Mouse (Mus musculus) heart, postnatal 36 days (tissue): ENCODE measurements around the gene Alg9. TPM values are rescaled to one million over a fixed set of nuclear protein-coding genes. Genes with fewer than 3 reads are reported as not detected.

Experiments
- DNase-seq, 2 experiments: peaks; one replicate each; pipeline ENCODE4 v3.0.0; 2021 to 2022
- intact Hi-C: fragments of 180-260 bp; cut with DNase I; formaldehyde crosslinking; loops from one replicate; pipeline ENCODE4 v1.15.1; 2025
- total RNA-seq, 2 experiments: library from RNA; stranded (reverse); gene quantifications; 2 replicates each; pipeline ENCODE4 v1.2.3; 2021

Gene Alg9
- total RNA-seq = 1 to 10 TPM; 8.9 to 10.0 TPM

- DNase-seq = peak; percentile 91 to 93
- intact Hi-C loops = no loop called here
Measured at GRCm38 (mm10) chr9:50774991-50775612, at the start of gene Alg9, which contains the start of gene 1110032A03Rik. Alg9 (plus strand) TSS chr9:50775019. 1110032A03Rik (minus strand) TSS chr9:50775520.

- intact Hi-C loops = loop anchor here (5.0 kb wide), 1 partner anchor 41 kb away; the partner anchor contains the start of gene Fdxacb1
- no peak for DNase-seq
Measured at GRCm38 (mm10) chr9:50725921-50726590, 48.8 kb upstream of the Alg9 start.

GRCm38 (mm10) chr9:50727171-50727924 is 47.5 kb upstream of the Alg9 start:
- no peak for DNase-seq
- intact Hi-C loops = loop anchor here (5.0 kb wide), 1 partner anchor 40 kb away; the partner anchor contains the start of gene Fdxacb1

GRCm38 (mm10) chr9:50727925-50728651 is 46.7 kb upstream of the Alg9 start:
- DNase-seq = peak; percentile 54 to 68
- intact Hi-C loops = loop anchor here (5.0 kb wide), 1 partner anchor 39 kb away; the partner anchor contains the start of gene Fdxacb1

GRCm38 (mm10) chr9:50729600-50729999 is 45.2 kb upstream of the Alg9 start:
- DNase-seq = no peak
- intact Hi-C loops = loop anchor here (5.0 kb wide), 1 partner anchor 38 kb away; the partner anchor contains the start of gene Fdxacb1

GRCm38 (mm10) chr9:50732560-50732959 is 42.3 kb upstream of the Alg9 start:
- intact Hi-C loops = no loop called here
- DNase-seq = no peak

GRCm38 (mm10) chr9:50734989-50735388 is 39.8 kb upstream of the Alg9 start:
- DNase-seq = peak; percentile 60 to 62
- intact Hi-C loops = loop anchor here (1.0 to 5.0 kb wide), 2 partner anchors 26 to 38 kb away; no protein-coding TSS in a partner anchor

GRCm38 (mm10) chr9:50738914-50739870 is 35.6 kb upstream of the Alg9 start, which contains the start of gene Dixdc1:
Dixdc1 (minus strand) TSS chr9:50739517.
- intact Hi-C loops = loop anchor here (5.0 kb wide), 1 partner anchor 42 kb away; no protein-coding TSS in a partner anchor
- peak; percentile 93 to 94 for DNase-seq

- DNase-seq = no peak
- intact Hi-C loops = no loop called here
Measured at GRCm38 (mm10) chr9:50740867-50741784, 33.7 kb upstream of the Alg9 start.

GRCm38 (mm10) chr9:50742261-50742660 is 32.6 kb upstream of the Alg9 start:
- DNase-seq = no peak
- intact Hi-C loops = no loop called here

- no peak for DNase-seq
- intact Hi-C loops = no loop called here
Measured at GRCm38 (mm10) chr9:50742744-50743143, 32.1 kb upstream of the Alg9 start.

- DNase-seq = no peak
- intact Hi-C loops = no loop called here
Measured at GRCm38 (mm10) chr9:50745806-50746205, 29.0 kb upstream of the Alg9 start.

GRCm38 (mm10) chr9:50746214-50746677 is 28.6 kb upstream of the Alg9 start, which contains the start of gene 2310030G06Rik:
2310030G06Rik (minus strand) TSS chr9:50746536.
- DNase-seq = no peak
- intact Hi-C loops = no loop called here

GRCm38 (mm10) chr9:50750706-50751105 is 24.1 kb upstream of the Alg9 start:
- no peak for DNase-seq
- intact Hi-C loops = no loop called here

GRCm38 (mm10) chr9:50751323-50751722 is 23.5 kb upstream of the Alg9 start, which contains the start of gene Cryab:
Cryab (plus strand) TSS chr9:50751325.
- intact Hi-C loops = no loop called here
- peak; percentile 34 to 35 for DNase-seq

- DNase-seq = peak; percentile 46 to 71
- intact Hi-C loops = no loop called here
Measured at GRCm38 (mm10) chr9:50752054-50752602, 22.7 kb upstream of the Alg9 start, which contains the start of gene Hspb2. Hspb2 (minus strand) TSS chr9:50752354.
